Mouse (Mus musculus) stomach, embryonic 14.5 days (tissue): ENCODE measurements around the gene Tmem178b. TPM values are rescaled to one million over a fixed set of nuclear protein-coding genes. Genes with fewer than 3 reads are reported as not detected.

ENCODE experiments used
- ATAC-seq: fragments of 200-750 bp; cut with Nextera tagmentation; 2 replicates; pipeline ENCODE4 v1.8.0; 2017; ENCODE audit warnings: low read depth, moderate TSS enrichment; ENCODE audit not compliant: insufficient number of reproducible peaks, insufficient read depth, low FRiP score
- H3K27ac ChIP-seq: fragments of 300-500 bp; sonication (generic); 2 replicates; pipeline ENCODE4 v1.5.1; 2014; ENCODE audit warnings: mild to moderate bottlenecking, low read length, moderate library complexity, mixed read lengths
- H3K27me3 ChIP-seq: fragments of 300-500 bp; sonication (generic); 2 replicates; pipeline ENCODE4 v1.6.1; 2014; ENCODE audit warnings: low read length, control low read depth, mixed read lengths; ENCODE audit not compliant: control insufficient read depth, insufficient read depth
- H3K36me3 ChIP-seq: fragments of 300-500 bp; sonication (generic); 2 replicates; pipeline ENCODE4 v1.6.1; 2014; ENCODE audit warnings: mild to moderate bottlenecking, control low read depth, low read length, moderate library complexity, mixed read lengths; ENCODE audit not compliant: control insufficient read depth, insufficient read depth
- H3K4me1 ChIP-seq: fragments of 300-500 bp; sonication (generic); 2 replicates; pipeline ENCODE4 v1.6.1; 2014; ENCODE audit warnings: low read length, control low read depth, mixed read lengths; ENCODE audit not compliant: control insufficient read depth, insufficient read depth
- H3K4me2 ChIP-seq: fragments of 300-500 bp; sonication (generic); replicated peaks from 2 replicates; pipeline ENCODE4 v1.6.1; 2014; ENCODE audit warnings: low read depth, low read length, control low read depth
- H3K4me3 ChIP-seq: fragments of 300-500 bp; sonication (generic); 2 replicates; pipeline ENCODE4 v1.5.1; 2014; ENCODE audit warnings: low read depth, low read length, control low read depth
- H3K9ac ChIP-seq: fragments of 300-500 bp; sonication (generic); replicated peaks from 2 replicates; pipeline ENCODE4 v1.6.1; 2014; ENCODE audit warnings: low read depth, mild to moderate bottlenecking, control low read depth, low read length, moderate library complexity, mixed read lengths
- H3K9me3 ChIP-seq: fragments of 300-500 bp; sonication (generic); 2 replicates; pipeline ENCODE4 v1.6.1; 2016; ENCODE audit warnings: low read depth, low read length, control low read depth; ENCODE audit not compliant: control insufficient read depth
- WGBS: fragments of 180-500 bp; shearing (Covaris S2); extraction: QIAGEN DNeasy Blood & Tissue Kit; methylation state at CpG from one replicate; pipeline ENCODE4 v1.1.7; 2014; 5-methylcytosine and 5-hydroxymethylcytosine counted together
- polyA plus RNA-seq: library from polyadenylated mRNA; unstranded; fragments of >200 nt; fragmentation: Nextera tagmentation; extraction: Ambion mirVana; gene quantifications from 2 replicates; pipeline ENCODE4 v1.2.1, GENCODE M21; 2014

Tmem178b gene
- polyA plus RNA-seq, 1 experiment from 2014 or later: 1.5 TPM

DNA sequence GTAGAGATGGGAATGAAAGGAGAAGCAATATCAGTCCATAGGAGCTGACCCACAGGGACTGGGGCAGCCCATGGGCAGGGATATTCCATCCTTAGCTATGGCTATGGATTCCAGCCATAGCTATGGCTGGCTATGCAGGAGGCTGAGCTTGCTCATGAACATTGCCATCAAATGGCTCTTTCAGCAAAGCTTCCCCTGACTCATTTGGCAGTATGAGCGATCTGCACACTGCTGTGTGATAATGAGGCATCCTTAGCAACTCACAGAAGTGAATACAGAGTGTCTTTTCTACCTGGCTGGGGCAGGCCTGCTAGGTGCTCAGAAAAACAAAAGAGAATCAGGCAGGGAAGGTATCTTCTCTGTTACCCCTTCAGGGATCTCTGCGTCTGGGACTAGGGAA, 332.3 kb downstream of the Tmem178b start:
- 78% methylated on average over 2 of the region's 2 CpGs for WGBS
- H3K27me3 ChIP-seq: no peaks in the 10 kb centered on the region
- H3K9ac ChIP-seq: no peak overlapping the region
- ATAC-seq: no peak
- no peaks in the 10 kb centered on the region for H3K36me3 ChIP-seq
- no peak overlapping the region for H3K27ac ChIP-seq
- no peak overlapping the region for H3K4me3 ChIP-seq
- no peaks in the 10 kb centered on the region for H3K4me1 ChIP-seq
- H3K9me3 ChIP-seq: no peaks in the 10 kb centered on the region
- no peak overlapping the region for H3K4me2 ChIP-seq

DNA sequence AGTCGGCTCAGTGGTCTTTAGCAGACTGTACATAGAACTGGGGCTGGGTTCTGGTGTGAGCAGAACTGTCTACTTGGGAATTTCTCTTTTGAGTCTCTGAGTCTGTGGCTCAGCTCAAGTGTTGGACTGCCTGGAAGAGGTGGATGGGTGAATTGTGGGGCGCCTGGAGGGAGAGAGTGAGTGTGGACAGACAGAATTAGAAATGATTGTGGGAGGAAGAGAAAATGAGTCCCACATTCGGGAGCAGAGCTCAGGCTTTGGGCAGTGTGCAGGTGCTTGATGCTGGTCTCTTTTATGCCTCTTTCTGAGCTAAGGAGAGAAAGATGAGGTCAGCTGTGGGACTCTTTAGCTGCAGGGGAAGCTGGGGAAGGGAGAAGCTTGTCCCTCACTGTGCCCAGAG, 334.9 kb downstream of the Tmem178b start:
- Histone ChIP-seq H3K4me1 (no peaks in the 10 kb centered on the region), H3K9ac (no peak overlapping the region), H3K36me3 (no peaks in the 10 kb centered on the region), H3K27ac (no peak overlapping the region), H3K4me3 (no peak overlapping the region), H3K27me3 (no peaks in the 10 kb centered on the region), H3K9me3 (no peaks in the 10 kb centered on the region), H3K4me2 (no peak overlapping the region)
- no peak for ATAC-seq
- WGBS: 79% methylated on average over 3 of the region's 3 CpGs

GRCm38 (mm10) chr6:40209172-40209571, 336.1 kb downstream of the Tmem178b start:
- 59% methylated on average over 2 of the region's 2 CpGs for whole genome bisulfite sequencing
- Histone ChIP-seq H3K4me3 (no peak overlapping the region), H3K4me2 (no peak overlapping the region), H3K27ac (no peak overlapping the region), H3K4me1 (no peaks in the 10 kb centered on the region), H3K9ac (no peak overlapping the region), H3K27me3 (no peaks in the 10 kb centered on the region), H3K9me3 (no peaks in the 10 kb centered on the region), H3K36me3 (no peaks in the 10 kb centered on the region)
- no peak for ATAC-seq

- ATAC-seq: no peak
- Histone ChIP-seq H3K36me3 (no peaks in the 10 kb centered on the region), H3K4me3 (no peak overlapping the region), H3K9ac (no peak overlapping the region), H3K4me2 (no peak overlapping the region), H3K27ac (no peak overlapping the region), H3K4me1 (no peaks in the 10 kb centered on the region), H3K9me3 (no peaks in the 10 kb centered on the region), H3K27me3 (no peaks in the 10 kb centered on the region)
- WGBS: 94% methylated on average over 12 of the region's 12 CpGs
These were observed 344.1 kb downstream of the Tmem178b start for GRCm38 (mm10) chr6:40217154-40217553.

- Histone ChIP-seq H3K4me2 (no peak overlapping the region), H3K4me3 (no peak overlapping the region), H3K9me3 (no peaks in the 10 kb centered on the region), H3K27me3 (no peaks in the 10 kb centered on the region), H3K36me3 (no peaks in the 10 kb centered on the region), H3K4me1 (no peaks in the 10 kb centered on the region), H3K27ac (no peak overlapping the region), H3K9ac (no peak overlapping the region)
- 92% methylated on average over 3 of the region's 3 CpGs for WGBS
- ATAC-seq: no peak
These were observed 344.6 kb downstream of the Tmem178b start for GRCm38 (mm10) chr6:40217651-40218050.

- Histone ChIP-seq H3K9me3 (no peaks in the 10 kb centered on the region), H3K9ac (no peak overlapping the region), H3K4me2 (no peak overlapping the region), H3K27me3 (no peaks in the 10 kb centered on the region), H3K4me1 (no peaks in the 10 kb centered on the region), H3K4me3 (no peak overlapping the region), H3K27ac (peak overlapping the region; percentile 66), H3K36me3 (no peaks in the 10 kb centered on the region)
- ATAC-seq: peak; percentile 58; the same call in 1 of the 2 replicates
These were observed 347.6 kb downstream of the Tmem178b start for GRCm38 (mm10) chr6:40220634-40221120.

DNA sequence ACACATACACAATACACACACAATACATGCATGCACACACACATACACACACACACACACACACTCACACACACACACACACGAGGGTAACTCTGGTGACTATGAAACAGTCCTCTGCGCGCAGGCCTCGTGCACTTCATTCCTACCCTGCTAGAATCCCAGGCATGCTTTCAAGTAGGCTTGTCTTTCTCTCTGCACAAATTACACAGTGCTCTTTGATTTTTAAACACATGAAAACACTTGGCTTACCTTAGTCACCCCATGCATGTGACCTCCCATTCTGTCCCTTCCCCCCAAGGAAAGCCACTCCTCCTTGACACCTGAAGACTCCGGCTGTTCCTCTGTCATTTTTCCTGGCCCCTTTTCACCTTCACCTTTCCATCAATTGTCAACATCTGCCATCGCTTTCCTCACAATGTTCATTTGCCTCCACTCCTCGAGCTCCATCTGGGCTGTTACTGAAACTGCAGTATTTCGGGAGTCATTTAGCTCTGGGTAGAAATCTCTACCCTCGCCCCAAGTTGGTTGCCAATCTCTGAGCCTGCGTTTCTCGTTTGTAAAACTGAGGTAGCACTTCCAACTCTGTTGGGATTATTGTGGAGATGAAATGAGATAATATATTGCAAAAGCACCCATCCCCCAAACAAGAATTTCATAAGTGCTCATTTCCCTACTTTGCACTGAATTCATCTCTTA, 352.7 kb downstream of the Tmem178b start:
- Histone ChIP-seq H3K9me3 (no peaks in the 10 kb centered on the region), H3K27me3 (no peaks in the 10 kb centered on the region), H3K9ac (no peak overlapping the region), H3K4me3 (no peak overlapping the region), H3K27ac (no peak overlapping the region), H3K4me1 (no peaks in the 10 kb centered on the region), H3K4me2 (no peak overlapping the region), H3K36me3 (no peaks in the 10 kb centered on the region)
- no peak for ATAC-seq
- 67% methylated on average over 11 of the region's 11 CpGs for WGBS

DNA sequence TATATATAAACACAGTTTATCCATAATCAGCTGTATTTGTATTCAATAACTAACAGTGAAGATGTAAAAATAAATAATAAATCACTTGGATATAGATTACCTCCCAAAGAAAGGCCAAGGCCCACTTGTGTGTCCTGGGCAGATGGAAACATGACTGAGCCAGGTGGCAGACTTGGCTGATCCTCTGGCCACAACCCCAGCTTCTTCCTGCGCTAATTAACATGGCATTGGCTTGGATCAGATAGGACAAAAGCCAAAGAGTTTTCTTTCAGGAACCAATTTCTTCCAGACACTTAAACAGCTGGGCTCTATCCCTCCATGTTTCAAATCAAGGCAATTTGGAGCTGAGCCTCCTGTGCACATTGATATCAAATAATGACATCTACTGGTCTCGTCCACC, 355.9 kb downstream of the Tmem178b start:
- 85% methylated on average over 2 of the region's 2 CpGs for WGBS
- Histone ChIP-seq H3K4me2 (no peak overlapping the region), H3K4me3 (no peak overlapping the region), H3K27me3 (no peaks in the 10 kb centered on the region), H3K4me1 (no peaks in the 10 kb centered on the region), H3K36me3 (no peaks in the 10 kb centered on the region), H3K9me3 (no peaks in the 10 kb centered on the region), H3K9ac (no peak overlapping the region), H3K27ac (no peak overlapping the region)
- no peak for ATAC-seq

GRCm38 (mm10) chr6:40229985-40230384, 356.9 kb downstream of the Tmem178b start:
- H3K27me3 ChIP-seq: no peaks in the 10 kb centered on the region
- H3K27ac ChIP-seq: no peak overlapping the region
- no peak overlapping the region for H3K9ac ChIP-seq
- WGBS: 92% methylated on average over 9 of the region's 9 CpGs
- H3K4me1 ChIP-seq: no peaks in the 10 kb centered on the region
- no peak overlapping the region for H3K4me2 ChIP-seq
- H3K36me3 ChIP-seq: no peaks in the 10 kb centered on the region
- ATAC-seq: no peak
- no peaks in the 10 kb centered on the region for H3K9me3 ChIP-seq
- no peak overlapping the region for H3K4me3 ChIP-seq
